Mouse (Mus musculus) E14TG2a.4 (cell line): Measurements from ENCODE around the gene Psrc1.

Experiments used
- CTCF ChIP-seq: conservative IDR thresholded peaks from 2 replicates; pipeline ENCODE4 v1.5.1; 2014; ENCODE audit warnings: low read length
- NANOG ChIP-seq: IDR thresholded peaks from 2 replicates; pipeline ENCODE4 v1.6.1; 2014; ENCODE audit warnings: borderline replicate concordance, low read length, mixed read lengths
- POU5F1 ChIP-seq: IDR thresholded peaks from 2 replicates; pipeline ENCODE4 v1.6.1; 2014; ENCODE audit warnings: low read length, borderline replicate concordance

DNA sequence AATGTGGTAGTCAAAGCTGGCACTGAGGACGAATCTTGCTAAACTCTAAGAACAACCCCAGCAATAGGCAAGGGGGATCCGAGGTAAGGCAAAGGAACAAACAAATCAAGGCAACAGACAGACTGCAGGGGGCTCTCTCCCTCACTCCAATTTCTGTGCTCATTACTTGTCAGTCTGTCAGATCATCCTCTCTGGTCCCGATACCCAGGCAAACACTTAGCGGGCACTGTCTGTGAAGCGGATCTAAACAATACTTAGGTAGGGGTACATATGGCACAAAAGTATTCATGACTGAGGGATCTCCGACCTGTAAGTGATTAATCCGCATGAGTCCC, 52.7 kb downstream of the Psrc1 start:
- TF ChIP-seq CTCF, result no peak
- TF ChIP-seq POU5F1, result no peak
- TF ChIP-seq NANOG, result no peak
